Mouse (Mus musculus): ENCODE data around the gene Dnal1.

The Dnal1 gene

GRCm38 (mm10) chr12:84185547-84185946 is 71.4 kb downstream of the Dnal1 start:
- DNase-seq (ENCODE audit: low spot score in 2 of 2): no peak

GRCm38 (mm10) chr12:84186536-84186935 is 72.4 kb downstream of the Dnal1 start:
- no peak for DNase-seq (ENCODE audit: low spot score in 2 of 2)

- no peak for DNase-seq (ENCODE audit: low spot score in 2 of 2)
Measured at GRCm38 (mm10) chr12:84186950-84187349, 72.8 kb downstream of the Dnal1 start.

- peak in 1 of 2 experiments; percentile 71 for DNase-seq (ENCODE audit: low spot score in 2 of 2)
Measured at GRCm38 (mm10) chr12:84187752-84188601, 73.8 kb downstream of the Dnal1 start.

GRCm38 (mm10) chr12:84188881-84189444 is 74.8 kb downstream of the Dnal1 start:
- no peak for DNase-seq (ENCODE audit: low spot score in 2 of 2)

- no peak for DNase-seq (ENCODE audit: low spot score in 2 of 2)
Measured at GRCm38 (mm10) chr12:84190151-84190820, 76.1 kb downstream of the Dnal1 start.

- DNase-seq (ENCODE audit: low spot score in 2 of 2): no peak
Measured at GRCm38 (mm10) chr12:84191190-84191589, 77.0 kb downstream of the Dnal1 start.

- no peak for DNase-seq (ENCODE audit: low spot score in 2 of 2)
Measured at GRCm38 (mm10) chr12:84191770-84192169, 77.6 kb downstream of the Dnal1 start.

- DNase-seq (ENCODE audit: low spot score in 2 of 2): no peak
Measured at GRCm38 (mm10) chr12:84192280-84192679, 78.1 kb downstream of the Dnal1 start.

- DNase-seq (ENCODE audit: low spot score in 2 of 2): peak; percentile 82 to 83
Measured at GRCm38 (mm10) chr12:84192741-84193641, 78.8 kb downstream of the Dnal1 start.

GRCm38 (mm10) chr12:84193642-84194399 is 79.7 kb downstream of the Dnal1 start:
- peak; percentile 93 to 94 for DNase-seq (ENCODE audit: low spot score in 2 of 2)

- DNase-seq (ENCODE audit: low spot score in 2 of 2): no peak
Measured at GRCm38 (mm10) chr12:84194400-84195109, 80.4 kb downstream of the Dnal1 start.

- no peak for DNase-seq (ENCODE audit: low spot score in 2 of 2)
Measured at GRCm38 (mm10) chr12:84195195-84195594, 81.0 kb downstream of the Dnal1 start.
